Mouse (Mus musculus) urinary bladder, postnatal 14 days (tissue): ENCODE measurements around the gene Baiap2.

ENCODE experiments used
- DNase-seq: peaks from one replicate; pipeline ENCODE4 v3.0.0; 2021; ENCODE audit warnings: low spot score

The Baiap2 gene

GRCm38 (mm10) chr11:119947897-119948296 lies 5.3 kb downstream of the Baiap2 start:
- no peak for DNase-seq

GRCm38 (mm10) chr11:119948305-119948704 lies 5.7 kb downstream of the Baiap2 start:
- DNase-seq = no peak

- DNase-seq = no peak
Measured at GRCm38 (mm10) chr11:119948803-119949202, 6.2 kb downstream of the Baiap2 start.

GRCm38 (mm10) chr11:119950535-119950934 lies 8.0 kb downstream of the Baiap2 start:
- DNase-seq = no peak

GRCm38 (mm10) chr11:119951326-119951725 lies 8.8 kb downstream of the Baiap2 start:
- no peak for DNase-seq

- peak; percentile 64 for DNase-seq
Measured at GRCm38 (mm10) chr11:119952429-119953224, 10.1 kb downstream of the Baiap2 start.

GRCm38 (mm10) chr11:119954233-119954632 lies 11.7 kb downstream of the Baiap2 start:
- no peak for DNase-seq

GRCm38 (mm10) chr11:119954749-119955337 lies 12.3 kb downstream of the Baiap2 start:
- DNase-seq = no peak

- DNase-seq = no peak
Measured at GRCm38 (mm10) chr11:119955432-119955831, 12.9 kb downstream of the Baiap2 start.

GRCm38 (mm10) chr11:119956590-119956989 lies 14.0 kb downstream of the Baiap2 start:
- no peak for DNase-seq

- DNase-seq = no peak
Measured at GRCm38 (mm10) chr11:119958856-119959255, 16.3 kb downstream of the Baiap2 start.

GRCm38 (mm10) chr11:119959714-119960113 lies 17.2 kb downstream of the Baiap2 start:
- no peak for DNase-seq

- no peak for DNase-seq
Measured at GRCm38 (mm10) chr11:119960671-119961070, 18.1 kb downstream of the Baiap2 start.

GRCm38 (mm10) chr11:119961511-119961910 lies 18.9 kb downstream of the Baiap2 start:
- DNase-seq = no peak

GRCm38 (mm10) chr11:119965053-119965452 lies 22.5 kb downstream of the Baiap2 start:
- DNase-seq = no peak

- no peak for DNase-seq
Measured at GRCm38 (mm10) chr11:119966294-119966693, 23.7 kb downstream of the Baiap2 start.

GRCm38 (mm10) chr11:119967401-119967800 lies 24.8 kb downstream of the Baiap2 start:
- no peak for DNase-seq

- DNase-seq = no peak
Measured at GRCm38 (mm10) chr11:119967892-119968291, 25.3 kb downstream of the Baiap2 start.

GRCm38 (mm10) chr11:119970021-119970851 lies 27.7 kb downstream of the Baiap2 start:
- DNase-seq = no peak

GRCm38 (mm10) chr11:119973789-119974188 lies 31.2 kb downstream of the Baiap2 start:
- peak; percentile 66 for DNase-seq

GRCm38 (mm10) chr11:119975739-119976501 lies 33.4 kb downstream of the Baiap2 start:
- peak; percentile 78 for DNase-seq

- DNase-seq = no peak
Measured at GRCm38 (mm10) chr11:119978701-119979100, 36.1 kb downstream of the Baiap2 start.
